Mouse (Mus musculus) stomach, embryonic 14.5 days (tissue): ENCODE measurements around the gene Lhx5. TPM values are rescaled to one million over a fixed set of nuclear protein-coding genes. Genes with fewer than 3 reads are reported as not detected.

Source experiments
- ATAC-seq: fragments of 200-750 bp; cut with Nextera tagmentation; 2 replicates; pipeline ENCODE4 v1.8.0; 2017; ENCODE audit warnings: low read depth, moderate TSS enrichment; ENCODE audit not compliant: insufficient number of reproducible peaks, insufficient read depth, low FRiP score
- H3K27ac ChIP-seq: fragments of 300-500 bp; sonication (generic); 2 replicates; pipeline ENCODE4 v1.5.1; 2014; ENCODE audit warnings: mild to moderate bottlenecking, low read length, moderate library complexity, mixed read lengths
- H3K27me3 ChIP-seq: fragments of 300-500 bp; sonication (generic); 2 replicates; pipeline ENCODE4 v1.6.1; 2014; ENCODE audit warnings: low read length, control low read depth, mixed read lengths; ENCODE audit not compliant: control insufficient read depth, insufficient read depth
- H3K36me3 ChIP-seq: fragments of 300-500 bp; sonication (generic); 2 replicates; pipeline ENCODE4 v1.6.1; 2014; ENCODE audit warnings: mild to moderate bottlenecking, control low read depth, low read length, moderate library complexity, mixed read lengths; ENCODE audit not compliant: control insufficient read depth, insufficient read depth
- H3K4me1 ChIP-seq: fragments of 300-500 bp; sonication (generic); 2 replicates; pipeline ENCODE4 v1.6.1; 2014; ENCODE audit warnings: low read length, control low read depth, mixed read lengths; ENCODE audit not compliant: control insufficient read depth, insufficient read depth
- H3K4me2 ChIP-seq: fragments of 300-500 bp; sonication (generic); replicated peaks from 2 replicates; pipeline ENCODE4 v1.6.1; 2014; ENCODE audit warnings: low read depth, low read length, control low read depth
- H3K4me3 ChIP-seq: fragments of 300-500 bp; sonication (generic); 2 replicates; pipeline ENCODE4 v1.5.1; 2014; ENCODE audit warnings: low read depth, low read length, control low read depth
- H3K9ac ChIP-seq: fragments of 300-500 bp; sonication (generic); replicated peaks from 2 replicates; pipeline ENCODE4 v1.6.1; 2014; ENCODE audit warnings: low read depth, mild to moderate bottlenecking, control low read depth, low read length, moderate library complexity, mixed read lengths
- H3K9me3 ChIP-seq: fragments of 300-500 bp; sonication (generic); 2 replicates; pipeline ENCODE4 v1.6.1; 2016; ENCODE audit warnings: low read depth, low read length, control low read depth; ENCODE audit not compliant: control insufficient read depth
- WGBS: fragments of 180-500 bp; shearing (Covaris S2); extraction: QIAGEN DNeasy Blood & Tissue Kit; methylation state at CpG from one replicate; pipeline ENCODE4 v1.1.7; 2014; 5-methylcytosine and 5-hydroxymethylcytosine counted together
- polyA plus RNA-seq: library from polyadenylated mRNA; unstranded; fragments of >200 nt; fragmentation: Nextera tagmentation; extraction: Ambion mirVana; gene quantifications from 2 replicates; pipeline ENCODE4 v1.2.1, GENCODE M21; 2014

Lhx5 gene
- polyA plus RNA-seq, 1 experiment from 2014 or later, result 0.35 TPM

- Histone ChIP-seq H3K4me1 (peaks cover 8% of the 10 kb centered on the region; the same call in 1 of the 2 replicates), H3K9me3 (no peaks in the 10 kb centered on the region), H3K27me3 (peaks cover 47% of the 10 kb centered on the region), H3K4me2 (peak overlapping the region; percentile 30), H3K27ac (no peak overlapping the region), H3K9ac (no peak overlapping the region), H3K4me3 (peak overlapping the region; percentile 14; the same call in 1 of the 2 replicates), H3K36me3 (no peaks in the 10 kb centered on the region)
- WGBS, result 5% methylated on average over 14 of the region's 14 CpGs
- ATAC-seq, result peak; percentile 35; the same call in 1 of the 2 replicates
These were observed 9.2 kb downstream of the Lhx5 start for GRCm38 (mm10) chr5:120440733-120441132.

GRCm38 (mm10) chr5:120447305-120447704, 15.8 kb downstream of the Lhx5 start:
- ATAC-seq, result no peak
- Histone ChIP-seq H3K9me3 (no peaks in the 10 kb centered on the region), H3K4me3 (no peak overlapping the region), H3K27me3 (0 out of 2 replicates have a peak, but pooled peaks cover 3% of the 10 kb centered on the region), H3K27ac (no peak overlapping the region), H3K36me3 (no peaks in the 10 kb centered on the region), H3K4me2 (no peak overlapping the region), H3K4me1 (no peaks in the 10 kb centered on the region), H3K9ac (no peak overlapping the region)
- WGBS, result 20% methylated on average over 13 of the region's 13 CpGs

- no peak overlapping the region for H3K27ac ChIP-seq
- ATAC-seq, result no peak
- H3K4me1 ChIP-seq, result no peaks in the 10 kb centered on the region
- H3K4me3 ChIP-seq, result no peak overlapping the region
- no peaks in the 10 kb centered on the region for H3K27me3 ChIP-seq
- 30% methylated on average over 14 of the region's 14 CpGs for WGBS
- no peaks in the 10 kb centered on the region for H3K9me3 ChIP-seq
- H3K36me3 ChIP-seq, result no peaks in the 10 kb centered on the region
- no peak overlapping the region for H3K9ac ChIP-seq
- no peak overlapping the region for H3K4me2 ChIP-seq
These were observed 23.3 kb downstream of the Lhx5 start for GRCm38 (mm10) chr5:120454756-120455337.

GRCm38 (mm10) chr5:120456253-120456652, 24.8 kb downstream of the Lhx5 start:
- H3K9ac ChIP-seq, result no peak overlapping the region
- no peaks in the 10 kb centered on the region for H3K4me1 ChIP-seq
- no peak overlapping the region for H3K4me2 ChIP-seq
- H3K27ac ChIP-seq, result no peak overlapping the region
- ATAC-seq, result no peak
- WGBS, result 33% methylated on average over 1 of the region's 1 CpGs
- no peaks in the 10 kb centered on the region for H3K9me3 ChIP-seq
- H3K4me3 ChIP-seq, result no peak overlapping the region
- H3K27me3 ChIP-seq, result no peaks in the 10 kb centered on the region
- no peaks in the 10 kb centered on the region for H3K36me3 ChIP-seq

DNA sequence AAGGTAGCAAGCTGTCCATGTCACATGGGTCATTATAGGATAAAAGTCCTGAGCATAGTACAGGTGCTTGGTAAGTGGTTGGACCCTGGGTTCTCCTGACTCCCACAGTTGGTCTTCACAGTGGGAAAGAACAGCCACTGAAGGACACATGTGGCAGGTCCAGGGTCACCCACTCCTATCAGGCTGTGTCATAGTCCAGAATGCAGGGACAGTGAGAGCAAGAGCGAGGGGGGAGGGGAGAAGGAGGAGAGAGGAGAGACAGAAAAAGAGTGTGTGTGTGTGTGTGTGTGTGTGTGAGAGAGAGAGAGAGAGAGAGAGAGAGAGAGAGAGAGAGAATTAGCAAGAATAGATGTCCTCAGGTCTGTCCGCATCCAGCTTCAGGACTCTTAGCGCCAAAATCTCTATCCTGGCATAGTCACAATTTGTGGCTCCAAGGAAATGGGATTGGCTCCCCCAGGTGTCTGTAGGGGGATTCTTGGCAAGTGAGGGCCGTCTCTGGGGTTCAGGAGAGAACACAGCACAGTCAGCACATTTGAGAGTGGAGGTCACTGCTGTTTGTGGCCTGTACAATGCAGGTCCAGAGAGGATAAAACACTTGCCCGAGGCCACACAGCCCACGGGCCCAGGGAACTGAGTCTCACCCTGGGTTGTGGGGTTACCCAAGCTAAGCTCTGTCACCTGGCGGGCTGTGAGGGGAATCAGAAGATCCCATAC, 25.5 kb downstream of the Lhx5 start:
- WGBS, result 47% methylated on average over 7 of the region's 7 CpGs
- no peaks in the 10 kb centered on the region for H3K9me3 ChIP-seq
- no peaks in the 10 kb centered on the region for H3K36me3 ChIP-seq
- H3K27me3 ChIP-seq, result no peaks in the 10 kb centered on the region
- H3K9ac ChIP-seq, result no peak overlapping the region
- no peaks in the 10 kb centered on the region for H3K4me1 ChIP-seq
- no peak overlapping the region for H3K4me3 ChIP-seq
- H3K27ac ChIP-seq, result no peak overlapping the region
- ATAC-seq, result no peak; the same call in 1 of the 2 replicates
- no peak overlapping the region for H3K4me2 ChIP-seq

DNA sequence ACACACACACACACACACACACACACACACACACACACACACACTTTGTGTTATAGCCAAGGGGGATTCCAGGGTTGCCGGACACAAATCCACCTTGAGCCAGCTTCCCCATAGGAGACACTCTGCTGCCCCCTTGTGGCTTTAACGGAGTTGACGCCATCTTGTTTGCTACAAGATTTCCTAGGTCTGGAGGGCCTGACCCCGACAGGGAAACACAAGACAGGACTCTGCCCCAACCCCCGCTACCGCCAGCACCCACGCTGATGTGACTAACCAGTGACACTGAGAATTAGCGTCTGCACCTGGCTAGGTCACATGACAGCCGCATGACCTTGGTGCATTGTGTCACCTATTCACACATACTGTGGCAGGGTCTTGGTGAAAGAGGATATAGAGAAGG, 26.1 kb downstream of the Lhx5 start:
- ATAC-seq, result no peak
- H3K4me3 ChIP-seq, result no peak overlapping the region
- no peaks in the 10 kb centered on the region for H3K36me3 ChIP-seq
- H3K9me3 ChIP-seq, result no peaks in the 10 kb centered on the region
- H3K27ac ChIP-seq, result no peak overlapping the region
- H3K4me1 ChIP-seq, result no peaks in the 10 kb centered on the region
- 6% methylated on average over 9 of the region's 9 CpGs for WGBS
- no peaks in the 10 kb centered on the region for H3K27me3 ChIP-seq
- H3K9ac ChIP-seq, result no peak overlapping the region
- H3K4me2 ChIP-seq, result no peak overlapping the region

GRCm38 (mm10) chr5:120459133-120459532, 27.6 kb downstream of the Lhx5 start:
- Histone ChIP-seq H3K9ac (no peak overlapping the region), H3K9me3 (no peaks in the 10 kb centered on the region), H3K4me3 (no peak overlapping the region), H3K4me1 (no peaks in the 10 kb centered on the region), H3K27ac (no peak overlapping the region), H3K27me3 (no peaks in the 10 kb centered on the region), H3K4me2 (no peak overlapping the region), H3K36me3 (no peaks in the 10 kb centered on the region)
- no peak for ATAC-seq
- WGBS, result 73% methylated on average over 10 of the region's 10 CpGs

GRCm38 (mm10) chr5:120461902-120462301, 30.4 kb downstream of the Lhx5 start:
- no peak overlapping the region for H3K9ac ChIP-seq
- no peak for ATAC-seq
- H3K4me2 ChIP-seq, result no peak overlapping the region
- H3K27ac ChIP-seq, result no peak overlapping the region
- H3K27me3 ChIP-seq, result no peaks in the 10 kb centered on the region
- no peaks in the 10 kb centered on the region for H3K36me3 ChIP-seq
- H3K4me1 ChIP-seq, result no peaks in the 10 kb centered on the region
- WGBS, result 75% methylated on average over 15 of the region's 15 CpGs
- no peak overlapping the region for H3K4me3 ChIP-seq
- H3K9me3 ChIP-seq, result no peaks in the 10 kb centered on the region
